Mouse (Mus musculus) testis, adult 2 months (tissue): ENCODE measurements at regions not wholly inside any gene's neighbourhood (a gene's known extent, or its start where the extent isn't known, plus 50 kb on each side); places are given as distances from the start of the nearest gene placed in this dataset.

Source experiments
- H3K27ac ChIP-seq: fragments of 200-500 bp; 2 replicates; pipeline ENCODE4 v1.5.1; 2012; ENCODE audit warnings: low read depth, low read length; ENCODE audit not compliant: control insufficient read depth, insufficient read depth
- H3K27me3 ChIP-seq: fragments of 200-500 bp; 2 replicates; pipeline ENCODE4 v1.6.1; 2012; ENCODE audit warnings: mild to moderate bottlenecking, low read length, moderate library complexity; ENCODE audit not compliant: control insufficient read depth, insufficient read depth
- H3K36me3 ChIP-seq: fragments of 200-500 bp; 2 replicates; pipeline ENCODE4 v1.6.1; 2012; ENCODE audit warnings: mild to moderate bottlenecking, low read length; ENCODE audit not compliant: control insufficient read depth, insufficient read depth
- H3K4me1 ChIP-seq: fragments of 200-500 bp; 2 replicates; pipeline ENCODE4 v1.6.1; 2012; ENCODE audit warnings: low read length; ENCODE audit not compliant: control insufficient read depth, insufficient read depth
- H3K4me3 ChIP-seq: fragments of 200-500 bp; 2 replicates; pipeline ENCODE4 v1.5.1; 2012; ENCODE audit warnings: low read depth, mild to moderate bottlenecking, low read length, moderate library complexity, mixed read lengths; ENCODE audit not compliant: control insufficient read depth
- CTCF ChIP-seq: fragments of 200-500 bp; IDR thresholded peaks from 2 replicates; pipeline ENCODE4 v1.5.1; 2012; ENCODE audit warnings: low read depth, mild to moderate bottlenecking, inconsistent platforms, low read length, moderate library complexity; ENCODE audit not compliant: control insufficient read depth, insufficient read depth, insufficient replicate concordance
- POLR2A ChIP-seq: fragments of 200-500 bp; IDR thresholded peaks from 2 replicates; pipeline ENCODE4 v1.6.1; 2012; ENCODE audit warnings: low read depth, mild to moderate bottlenecking, inconsistent platforms, low read length, moderate library complexity; ENCODE audit not compliant: control insufficient read depth

GRCm38 (mm10) chr2:159481399-159482080, 686.9 kb downstream of the Dhx35 start:
- H3K27me3 ChIP-seq: no peaks in the 10 kb centered on the region

GRCm38 (mm10) chr2:159491090-159491489, 696.5 kb downstream of the Dhx35 start:
- H3K4me1 ChIP-seq: no peaks in the 10 kb centered on the region
- H3K4me3 ChIP-seq: no peak overlapping the region
- no peaks in the 10 kb centered on the region for H3K27me3 ChIP-seq
- no peaks in the 10 kb centered on the region for H3K36me3 ChIP-seq
- no peak for TF ChIP-seq CTCF
- no peak for TF ChIP-seq POLR2A
- H3K27ac ChIP-seq: no peak overlapping the region

More at GRCm38 (mm10) chr2:159481399-159482080, 686.9 kb downstream of the Dhx35 start:
- TF ChIP-seq POLR2A: no peak
- no peak for TF ChIP-seq CTCF
- no peak overlapping the region for H3K27ac ChIP-seq
- H3K4me3 ChIP-seq: no peak overlapping the region
- no peaks in the 10 kb centered on the region for H3K36me3 ChIP-seq
- H3K4me1 ChIP-seq: no peaks in the 10 kb centered on the region

DNA sequence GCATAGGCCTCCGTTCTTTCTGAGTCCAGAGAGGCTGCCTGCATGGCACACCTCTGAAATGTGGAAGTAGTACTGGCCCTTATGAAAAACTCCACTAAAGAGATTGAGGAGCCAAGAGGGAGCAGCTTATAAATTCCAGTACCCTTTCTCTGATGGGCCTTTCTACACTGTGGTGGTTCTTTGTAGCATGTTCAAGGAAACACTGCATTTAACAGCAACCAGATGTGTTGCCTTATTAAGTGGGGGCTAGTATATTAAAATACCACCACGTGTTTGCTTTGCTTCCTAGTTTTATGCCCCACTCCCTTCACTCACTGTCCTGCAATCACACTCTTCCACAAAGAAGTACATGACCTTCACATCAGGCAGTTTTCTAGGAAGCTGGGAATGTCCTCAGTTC, 704.1 kb downstream of the Dhx35 start:
- Histone ChIP-seq H3K27ac (no peak overlapping the region), H3K27me3 (no peaks in the 10 kb centered on the region), H3K36me3 (no peaks in the 10 kb centered on the region), H3K4me3 (no peak overlapping the region), H3K4me1 (no peaks in the 10 kb centered on the region)
- TF ChIP-seq CTCF (no peak), POLR2A (no peak)

DNA sequence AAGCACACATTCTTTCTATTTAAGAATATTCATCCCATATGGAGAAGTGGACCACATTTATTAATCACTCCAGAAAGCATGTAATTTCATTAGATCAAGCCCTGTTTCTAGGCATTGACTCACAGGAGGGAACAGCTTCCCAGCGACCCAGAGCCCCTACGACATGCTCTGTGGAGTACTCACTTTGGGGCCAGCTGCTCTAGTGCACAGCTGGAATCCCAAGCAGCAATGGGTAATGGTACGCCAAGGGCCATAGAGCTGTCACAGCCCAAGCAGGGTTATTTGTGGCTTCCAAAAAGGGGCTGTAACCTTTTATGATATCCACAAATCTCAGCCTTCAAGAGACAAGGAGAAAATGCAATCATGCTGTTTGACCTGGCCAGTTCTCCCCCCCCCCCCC, 706.4 kb downstream of the Dhx35 start:
- TF ChIP-seq CTCF (no peak), POLR2A (no peak)
- Histone ChIP-seq H3K27me3 (no peaks in the 10 kb centered on the region), H3K36me3 (no peaks in the 10 kb centered on the region), H3K4me1 (no peaks in the 10 kb centered on the region), H3K27ac (no peak overlapping the region), H3K4me3 (no peak overlapping the region)

DNA sequence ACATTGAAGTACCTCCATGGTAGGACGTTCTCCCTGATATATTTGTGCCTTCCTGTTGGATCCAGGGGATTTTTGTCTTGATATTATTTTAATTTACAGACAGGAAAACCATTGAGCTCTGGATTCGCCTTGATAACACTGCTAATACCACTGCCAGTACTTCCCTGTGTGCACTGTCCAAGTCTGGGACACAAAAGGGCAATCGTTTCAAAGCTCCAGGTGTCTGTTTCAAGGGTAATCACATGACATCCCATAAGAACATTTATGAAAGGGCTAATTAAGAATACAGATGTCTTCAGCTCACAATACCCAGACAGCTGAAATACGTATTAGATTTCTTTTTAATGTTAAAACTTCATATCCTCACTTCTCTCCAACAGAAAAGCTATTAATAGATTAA, 724.5 kb downstream of the Dhx35 start:
- no peaks in the 10 kb centered on the region for H3K36me3 ChIP-seq
- TF ChIP-seq CTCF (no peak), POLR2A (no peak)
- H3K27ac ChIP-seq: no peak overlapping the region
- H3K4me3 ChIP-seq: no peak overlapping the region
- no peaks in the 10 kb centered on the region for H3K4me1 ChIP-seq
- H3K27me3 ChIP-seq: no peaks in the 10 kb centered on the region

DNA sequence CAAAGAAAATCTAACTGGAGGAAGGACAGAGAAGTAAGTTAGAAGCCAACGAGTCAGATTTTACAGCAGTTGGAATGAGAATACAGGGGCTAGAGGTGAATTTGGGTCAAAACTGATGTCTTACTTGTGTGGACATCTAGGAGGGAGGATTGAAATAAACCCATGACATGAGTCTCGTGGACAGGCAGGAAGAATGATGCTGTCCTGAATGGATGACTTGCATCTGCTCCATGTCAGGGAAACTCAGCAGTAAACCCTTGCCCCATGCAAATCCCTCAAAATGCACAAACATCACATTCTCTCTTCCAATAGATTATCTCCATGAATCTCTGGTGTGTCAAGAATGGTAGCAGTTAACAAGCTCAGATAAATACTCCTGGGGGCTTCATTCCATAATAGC, 729.1 kb downstream of the Dhx35 start:
- Histone ChIP-seq H3K27me3 (no peaks in the 10 kb centered on the region), H3K4me1 (no peaks in the 10 kb centered on the region)
- TF ChIP-seq POLR2A (no peak), CTCF (no peak)

DNA sequence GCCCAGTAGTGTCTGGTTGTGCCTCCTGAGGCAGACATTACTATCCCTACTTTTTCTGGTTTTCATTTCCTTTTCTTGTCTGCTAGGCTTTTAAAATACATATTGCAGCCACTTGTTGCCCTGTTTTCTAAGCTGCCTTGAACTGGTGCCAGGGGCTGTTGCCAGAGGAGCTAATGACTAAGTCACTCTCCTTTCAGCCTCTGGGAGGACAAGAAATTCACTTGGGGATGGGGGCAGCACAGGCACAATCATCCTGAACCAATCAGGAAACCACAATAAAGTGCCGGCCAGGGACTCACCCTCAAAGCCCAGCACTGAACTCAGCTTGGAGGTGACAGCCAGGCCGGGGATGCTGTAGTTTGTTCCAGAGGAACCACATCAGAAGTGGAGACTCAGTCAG, 740.3 kb downstream of the Dhx35 start:
- Histone ChIP-seq H3K4me3 (no peak overlapping the region), H3K27ac (no peak overlapping the region), H3K4me1 (no peaks in the 10 kb centered on the region), H3K27me3 (no peaks in the 10 kb centered on the region), H3K36me3 (no peaks in the 10 kb centered on the region)
- TF ChIP-seq CTCF: no peak
- no peak for TF ChIP-seq POLR2A

More for the DNA sequence above, 729.1 kb downstream of the Dhx35 start:
- H3K27ac ChIP-seq: no peak overlapping the region
- H3K4me3 ChIP-seq: no peak overlapping the region
- H3K36me3 ChIP-seq: no peaks in the 10 kb centered on the region

GRCm38 (mm10) chr2:159539261-159539660, 744.7 kb downstream of the Dhx35 start:
- no peak overlapping the region for H3K4me3 ChIP-seq
- H3K27ac ChIP-seq: no peak overlapping the region
- H3K4me1 ChIP-seq: no peaks in the 10 kb centered on the region
- no peaks in the 10 kb centered on the region for H3K36me3 ChIP-seq
- no peaks in the 10 kb centered on the region for H3K27me3 ChIP-seq
- no peak for TF ChIP-seq POLR2A
- TF ChIP-seq CTCF: no peak
